Mouse (Mus musculus) naive thymus-derived CD4-positive, alpha-beta T cell, adult 5 months (primary cell): ENCODE measurements around the gene Rnf113a1. TPM values are rescaled to one million over a fixed set of nuclear protein-coding genes. Genes with fewer than 3 reads are reported as not detected.

ENCODE experiments used
- polyA plus RNA-seq: library from polyadenylated mRNA; unstranded; fragments of 100-300 nt; shearing (Covaris generic); gene quantifications from one replicate; pipeline ENCODE4 v1.2.1, GENCODE M21; 2017

Gene Rnf113a1
- 6.5 TPM for polyA plus RNA-seq

DNA sequence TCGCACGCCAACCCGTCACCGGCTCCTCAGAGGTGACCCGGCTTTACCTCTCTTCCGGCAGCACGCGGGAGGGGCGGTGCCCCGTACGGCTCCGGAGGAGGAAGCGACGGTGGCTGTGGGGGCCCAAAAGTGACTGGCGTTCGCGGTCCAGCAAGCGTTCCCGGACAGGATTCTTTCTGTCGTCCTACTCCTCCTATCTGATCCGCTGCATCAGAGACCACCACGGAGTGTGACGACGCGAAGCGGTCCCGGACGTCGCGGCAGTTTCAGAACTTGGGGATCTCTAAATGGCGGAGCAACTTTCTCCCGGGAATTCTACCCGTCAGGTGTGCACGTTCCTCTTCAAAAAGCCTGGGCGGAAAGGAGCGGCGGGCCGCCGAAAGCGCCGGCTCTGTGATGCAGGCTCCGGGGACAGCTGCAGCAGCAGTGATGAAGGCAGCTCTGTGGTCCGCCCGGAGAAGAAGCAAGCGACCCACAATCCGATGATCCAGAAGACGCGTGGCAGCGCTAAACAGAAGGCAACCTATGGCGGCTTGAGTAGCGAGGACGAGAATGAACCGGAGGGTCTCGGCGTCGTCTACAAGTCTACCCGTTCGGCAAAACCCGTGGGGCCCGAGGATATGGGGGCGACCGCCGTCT is at the start of gene Rnf113a1, which contains the start of gene Ndufa1:
Gene Rnf113a1 (plus strand): TSS at position 141 of the 639 bp plus-strand sequence.
Gene Ndufa1 (minus strand): TSS at position 59 of the 639 bp plus-strand sequence.

DNA sequence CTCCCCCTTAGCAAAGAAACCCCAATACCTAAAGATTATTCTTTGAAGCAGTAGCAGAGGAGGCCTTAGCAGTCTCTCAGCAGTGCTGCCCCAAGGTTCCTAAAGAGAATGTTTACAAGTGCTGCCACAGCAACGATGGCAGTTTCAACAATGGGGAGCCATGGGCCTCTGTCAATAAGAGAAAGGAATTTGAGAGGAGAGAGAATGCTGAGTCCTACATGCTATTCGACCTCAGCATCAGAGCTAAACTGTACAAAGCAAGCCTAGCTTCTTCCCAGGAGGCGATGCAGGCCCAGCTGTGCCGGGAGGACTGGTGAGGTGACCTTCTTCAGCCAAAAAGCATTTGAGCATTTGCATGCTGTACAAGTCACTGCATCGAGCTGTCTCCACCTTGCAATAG is 22.3 kb upstream of the Rnf113a1 start, which contains the start of gene Akap14:
Gene Akap14 (minus strand): TSS at position 101 of the 400 bp plus-strand sequence.

DNA sequence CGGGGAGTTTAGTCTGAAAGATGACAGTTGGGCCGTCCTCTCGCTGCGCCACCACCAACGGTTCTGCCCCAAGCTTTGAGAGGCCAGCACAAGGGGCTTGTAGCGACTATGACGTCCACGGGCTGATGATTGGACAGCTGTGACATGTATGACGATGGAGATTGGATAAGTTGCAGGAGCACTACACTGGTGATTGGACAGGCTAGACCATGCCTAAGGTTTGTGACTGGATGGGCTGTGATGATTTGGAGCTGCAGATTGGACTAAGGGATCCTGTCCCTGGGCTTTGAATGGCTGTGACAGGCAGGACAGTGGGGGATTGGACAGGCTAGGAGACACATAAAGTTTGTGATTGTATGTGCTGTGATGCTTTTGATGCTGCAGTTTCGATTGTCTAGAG is 19.9 kb downstream of the Rnf113a1 start, which contains the start of gene Gm9:
Gene Gm9 (minus strand): TSS at position 101 of the 400 bp plus-strand sequence.

DNA sequence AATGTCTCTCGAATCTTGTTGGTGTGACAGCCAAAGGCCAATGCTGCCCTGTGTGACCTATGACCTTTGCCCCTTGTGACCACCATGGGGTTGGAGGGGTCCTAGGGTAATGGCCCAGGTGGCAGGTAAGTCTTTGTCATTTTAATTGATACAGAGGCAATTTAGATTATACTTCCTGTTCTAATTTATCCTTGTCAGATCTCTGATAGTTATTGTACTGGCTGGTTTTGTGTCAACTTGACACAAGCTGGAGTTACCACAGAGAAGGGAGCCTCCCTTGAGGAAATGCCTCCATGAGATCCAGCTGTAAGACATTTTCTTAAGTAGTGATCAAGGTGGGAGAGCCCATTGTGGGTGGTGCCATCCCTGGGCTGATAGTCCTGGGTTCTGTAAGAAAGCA is 31.1 kb downstream of the Rnf113a1 start, which contains the start of gene Rhox1:
Gene Rhox1 (minus strand): TSS at position 101 of the 400 bp plus-strand sequence.

Other genes starting within 250 kb of the Rnf113a1 start
- 141 TPM for gene Sept6, start 199.5 kb upstream of the Rnf113a1 start, polyA plus RNA-seq
- not detected for gene Sowahd, start 142.4 kb upstream of the Rnf113a1 start, polyA plus RNA-seq
- gene Rpl39, start 105.8 kb upstream of the Rnf113a1 start, polyA plus RNA-seq, result 514 TPM
- gene Upf3b, start 80.9 kb upstream of the Rnf113a1 start, polyA plus RNA-seq, result 13.0 TPM
- gene Nkap, start 64.5 kb upstream of the Rnf113a1 start, polyA plus RNA-seq, result 16.9 TPM
- not detected for gene Akap14, start 22.4 kb upstream of the Rnf113a1 start, polyA plus RNA-seq
- 154 TPM for gene Ndufa1, start 82 bp upstream of the Rnf113a1 start, polyA plus RNA-seq
- gene Gm9, start 19.8 kb downstream of the Rnf113a1 start, polyA plus RNA-seq, result not detected
- not detected for gene Rhox1, start 31.0 kb downstream of the Rnf113a1 start, polyA plus RNA-seq
- not detected for gene Rhox2a, start 53.7 kb downstream of the Rnf113a1 start, polyA plus RNA-seq
- not detected for gene Rhox3a, start 58.7 kb downstream of the Rnf113a1 start, polyA plus RNA-seq
- 0.37 TPM for gene Rhox4a, start 74.1 kb downstream of the Rnf113a1 start, polyA plus RNA-seq
- gene Rhox3a2, start 188.8 kb downstream of the Rnf113a1 start, polyA plus RNA-seq, result not detected
- gene Rhox4a2, start 199.6 kb downstream of the Rnf113a1 start, polyA plus RNA-seq, result not detected
- gene Rhox2b, start 220.8 kb downstream of the Rnf113a1 start, polyA plus RNA-seq, result not detected
- not detected for gene Rhox4b, start 241.2 kb downstream of the Rnf113a1 start, polyA plus RNA-seq